Mouse (Mus musculus): Measurements from ENCODE around the gene Eif2ak3.
A peak's percentile ranks its signal among the peaks of the same experiment; 100 is the strongest.

Eif2ak3 gene

DNA sequence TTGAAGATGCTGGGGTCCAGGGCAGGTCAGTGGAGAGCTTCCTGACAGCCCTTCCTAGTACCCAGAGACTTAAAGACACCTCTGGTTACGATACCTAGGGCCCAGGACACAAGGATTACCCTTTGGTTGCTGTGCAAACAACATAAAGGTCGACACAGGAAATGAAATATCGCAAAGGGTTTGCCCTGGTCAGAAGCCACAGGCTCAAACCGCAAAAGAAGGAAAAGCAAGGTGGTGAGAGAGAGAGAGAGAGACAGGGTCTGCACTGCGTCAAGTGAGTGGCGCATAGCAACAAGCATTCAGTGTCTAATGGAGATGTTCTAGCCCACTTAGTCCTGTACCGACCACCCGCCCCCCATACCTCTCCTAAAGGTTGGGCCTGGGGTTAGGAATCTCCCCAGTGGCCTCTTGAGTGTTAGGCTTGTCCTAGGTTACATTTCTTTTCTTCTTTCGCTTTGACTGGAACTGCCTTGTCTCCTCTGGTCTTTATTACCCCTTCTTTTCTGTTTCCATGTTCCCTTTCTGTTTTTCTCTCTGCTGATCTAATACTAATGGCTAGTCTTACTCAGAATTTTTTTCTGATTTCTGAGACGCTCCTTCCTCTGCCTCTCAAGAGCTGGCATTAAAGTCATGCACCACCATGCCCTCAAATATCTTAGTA, 13.0 kb upstream of the Eif2ak3 start:
- no peak for DNase-seq

DNA sequence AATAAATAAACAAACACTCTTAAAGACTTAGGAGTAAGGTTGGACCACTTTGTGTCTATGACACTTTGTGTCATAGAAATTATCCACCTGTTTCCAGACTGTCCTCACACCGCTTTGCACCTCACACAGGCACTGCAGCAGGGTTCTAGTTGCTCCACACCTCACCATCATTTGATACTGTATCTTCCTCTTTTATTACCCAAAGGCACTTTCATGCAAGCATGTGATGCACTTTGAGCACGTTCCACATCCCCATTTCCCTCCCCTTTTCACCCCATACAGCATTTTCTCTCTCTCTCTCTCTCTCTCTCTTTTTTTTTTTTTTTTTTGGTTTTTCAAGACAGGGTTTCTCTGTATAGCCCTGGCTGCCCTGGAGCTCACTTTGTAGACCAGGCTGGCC, 7.0 kb upstream of the Eif2ak3 start:
- no peak for DNase-seq

DNA sequence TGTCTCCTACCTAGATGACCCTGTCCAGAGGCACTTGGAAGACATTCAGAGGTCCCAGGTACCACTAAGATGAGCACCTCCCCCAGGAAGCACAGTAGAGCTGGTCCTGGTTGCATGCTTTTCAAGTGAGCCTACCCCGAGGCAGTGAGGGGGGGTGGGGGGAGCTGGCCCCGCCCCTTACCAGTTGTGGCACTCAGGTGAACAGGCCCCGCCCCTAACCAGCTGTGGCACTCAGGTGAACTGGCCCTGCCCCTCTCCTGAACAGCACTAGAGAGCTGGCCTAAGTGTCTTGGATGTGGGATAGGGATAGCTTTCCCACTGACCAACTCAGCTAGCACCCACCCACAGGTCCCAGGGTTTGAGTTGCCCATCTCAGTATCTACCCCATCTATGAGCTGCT, 5.8 kb upstream of the Eif2ak3 start:
- DNase-seq, result peak; percentile 44

DNA sequence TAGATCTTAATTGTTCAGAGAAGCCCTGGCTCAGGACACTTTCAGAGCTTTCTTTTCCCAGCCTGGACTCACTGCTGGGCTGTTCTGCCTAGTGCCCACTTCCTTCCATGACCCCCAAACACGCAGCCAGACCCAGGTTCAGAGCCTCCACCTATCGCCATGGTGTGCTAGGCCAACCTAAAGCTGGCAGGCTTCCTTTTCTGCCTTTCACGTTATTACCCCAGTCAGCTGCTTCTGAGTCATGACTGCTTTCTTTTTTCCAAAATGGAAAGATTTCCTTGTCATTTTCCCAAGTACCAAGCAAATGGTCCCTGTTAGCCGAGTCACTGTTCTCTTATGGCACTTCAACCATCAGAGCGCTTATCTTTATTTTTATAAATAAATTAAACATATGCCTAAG, 4.0 kb upstream of the Eif2ak3 start:
- no peak for DNase-seq

DNA sequence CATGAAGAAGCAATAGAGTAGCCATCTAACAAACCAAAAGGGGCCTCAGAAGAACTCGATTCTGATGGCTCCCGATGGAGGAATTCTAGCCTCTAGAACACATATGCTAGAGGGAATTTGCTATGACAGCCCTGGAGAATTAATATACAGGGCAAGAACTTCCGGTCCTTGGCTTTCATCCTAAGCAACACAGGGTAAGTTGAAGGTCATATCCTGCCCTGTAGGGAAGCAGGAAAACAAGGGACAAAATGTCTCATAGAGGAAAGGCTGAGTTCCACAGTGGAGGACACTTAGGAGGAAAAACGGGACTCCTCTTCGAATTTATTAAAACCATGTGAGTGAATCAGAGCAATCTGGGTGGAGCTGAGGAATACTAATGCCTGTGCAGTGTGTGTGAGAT, 1.3 kb upstream of the Eif2ak3 start:
- DNase-seq, result no peak

DNA sequence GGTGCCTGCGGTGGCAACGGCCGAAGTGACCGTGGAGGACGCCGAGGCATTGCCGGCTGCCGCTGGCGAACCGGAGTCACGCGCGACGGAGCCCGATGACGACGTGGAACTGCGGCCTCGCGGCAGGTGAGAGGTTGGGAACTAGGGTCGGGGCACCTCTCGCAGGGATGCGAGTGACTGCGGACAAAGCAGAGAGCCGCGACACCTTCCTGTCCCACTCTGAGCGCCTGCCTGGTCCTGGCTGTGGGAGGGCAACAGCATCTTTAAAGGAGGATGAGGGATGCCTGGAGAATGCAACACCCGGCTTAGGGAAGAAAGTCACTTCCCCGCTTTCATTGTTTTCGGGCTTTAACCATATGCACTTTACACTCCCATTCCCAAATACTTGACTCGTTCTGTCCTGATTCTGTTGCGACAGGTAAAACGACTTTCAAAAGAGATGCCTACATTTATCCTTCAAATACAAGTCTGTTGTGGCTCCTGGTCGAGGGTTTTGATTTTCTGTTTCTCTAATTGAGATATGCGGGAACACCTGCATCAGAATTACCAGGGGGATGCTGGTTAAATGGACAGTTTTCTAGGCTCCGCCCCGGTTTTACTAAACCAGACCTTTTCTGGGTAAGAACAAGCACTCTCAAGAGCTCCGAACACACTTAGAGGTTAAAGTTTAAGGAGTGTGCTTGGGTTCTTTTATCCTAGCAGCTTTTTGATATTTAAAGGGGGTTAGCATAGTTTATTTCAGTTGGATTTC, 756 bp downstream of the Eif2ak3 start:
- no peak for DNase-seq

DNA sequence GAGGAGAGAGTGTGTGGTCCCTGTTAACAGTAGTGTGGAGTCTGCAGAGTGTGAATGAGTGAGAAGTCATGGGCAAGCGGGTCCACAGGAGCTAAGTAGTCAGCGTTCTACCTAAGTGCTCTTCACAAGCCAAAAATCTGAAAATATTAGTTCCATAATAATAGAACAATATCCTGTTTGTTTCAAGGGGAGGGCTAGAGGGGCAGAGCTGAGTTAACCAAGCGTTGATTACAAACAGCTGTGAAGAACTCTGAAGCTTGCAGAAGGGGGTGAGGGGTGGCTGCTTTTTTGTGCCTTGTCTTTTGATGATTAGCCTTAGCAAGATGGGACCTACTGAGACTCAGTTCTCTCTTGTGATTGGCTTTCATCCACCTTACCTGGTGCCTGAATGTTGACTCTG, 3.1 kb downstream of the Eif2ak3 start:
- no peak for DNase-seq

DNA sequence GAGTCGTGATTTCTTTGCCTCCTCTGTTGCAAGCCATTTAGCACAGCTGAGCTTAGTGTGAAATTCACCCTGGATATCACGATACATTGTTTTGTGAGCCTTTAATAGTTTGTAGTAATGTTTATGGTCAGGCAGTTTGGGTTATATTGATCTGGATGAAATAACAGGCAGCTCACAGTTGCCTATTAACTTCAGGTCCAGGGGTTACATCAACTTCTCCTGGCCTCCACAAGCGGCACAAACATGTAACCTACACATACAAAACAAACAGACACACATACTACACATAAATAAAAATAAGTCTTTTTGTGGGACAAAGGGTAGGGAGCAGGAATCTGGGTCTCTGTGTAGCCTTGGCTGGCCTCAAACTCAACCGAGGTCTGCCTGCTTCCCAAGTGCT, 9.1 kb downstream of the Eif2ak3 start:
- DNase-seq, result no peak

DNA sequence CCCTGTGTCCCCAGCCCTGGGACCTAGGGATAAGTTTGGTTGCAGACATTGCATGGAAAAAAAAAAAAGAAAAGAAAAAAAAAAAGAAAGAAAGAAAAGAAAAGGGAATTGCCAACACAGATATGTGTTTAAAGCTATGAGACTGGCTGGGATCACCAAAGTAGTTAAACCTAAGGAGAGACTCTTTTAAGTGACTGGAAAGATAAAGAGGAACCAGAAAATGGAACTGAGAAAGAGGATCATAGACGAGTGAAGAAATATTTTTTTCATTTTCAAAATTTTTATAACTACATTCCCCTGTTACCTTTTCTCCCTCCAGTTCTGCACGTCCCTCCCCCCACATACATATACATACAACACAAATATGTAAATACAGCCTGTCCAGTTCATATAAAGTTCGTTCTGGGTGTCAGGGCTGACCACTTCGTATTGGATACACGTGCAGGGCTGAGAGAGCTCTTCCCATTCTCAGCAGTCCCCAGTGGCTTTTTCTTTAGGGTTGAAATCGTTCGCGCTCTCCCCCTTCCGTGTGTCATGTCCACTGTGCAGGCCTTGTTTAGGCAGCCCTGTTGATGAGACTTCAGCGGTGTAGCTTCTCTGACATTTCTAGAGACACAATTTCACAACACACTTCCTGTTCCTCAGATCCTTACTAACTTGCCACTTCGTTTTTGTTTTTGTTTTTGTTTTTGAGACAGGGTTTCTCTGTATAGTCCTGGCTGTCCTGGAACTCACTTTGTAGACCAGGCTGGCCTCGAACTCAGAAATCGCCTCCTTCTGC, 11.4 kb downstream of the Eif2ak3 start:
- no peak for DNase-seq

DNA sequence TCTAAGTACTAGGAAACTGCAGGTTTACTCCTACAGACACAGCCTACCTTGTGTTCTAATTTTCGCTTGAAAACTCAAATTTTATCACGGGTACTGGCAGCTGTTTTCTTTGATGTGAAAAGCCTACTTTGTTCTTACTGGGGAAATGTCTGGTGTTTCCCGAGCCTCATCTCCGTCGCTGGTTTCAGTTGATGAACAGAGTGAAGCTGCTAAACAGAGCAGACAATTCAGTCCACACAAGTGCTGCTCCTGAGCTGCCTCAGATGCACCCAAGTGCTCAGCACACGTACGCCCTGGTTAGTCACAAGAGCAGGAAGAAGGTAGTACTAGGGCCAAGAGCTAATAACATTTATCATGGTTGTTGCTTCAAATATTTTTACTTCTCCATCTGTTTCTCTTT, 18.4 kb downstream of the Eif2ak3 start:
- DNase-seq, result peak; percentile 47

DNA sequence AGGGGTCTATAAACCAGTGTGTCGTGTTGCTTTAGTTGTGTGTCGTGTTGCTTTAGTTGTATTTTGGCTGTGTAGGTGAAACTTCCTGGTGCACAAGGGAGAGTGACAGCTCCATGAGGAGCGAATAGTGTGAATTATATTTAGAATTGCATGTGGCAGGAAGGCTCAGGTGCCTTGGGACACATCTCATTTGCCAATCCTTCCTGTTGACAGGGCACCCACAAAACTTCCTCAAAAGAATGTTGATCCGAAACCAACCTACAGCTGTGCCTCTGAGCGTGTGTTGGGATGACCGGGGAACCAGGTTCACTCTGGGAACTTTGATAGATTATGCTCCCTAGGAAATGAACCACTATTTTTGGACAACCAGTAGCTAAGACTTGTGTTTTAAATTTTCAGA, 20.0 kb downstream of the Eif2ak3 start:
- no peak for DNase-seq

DNA sequence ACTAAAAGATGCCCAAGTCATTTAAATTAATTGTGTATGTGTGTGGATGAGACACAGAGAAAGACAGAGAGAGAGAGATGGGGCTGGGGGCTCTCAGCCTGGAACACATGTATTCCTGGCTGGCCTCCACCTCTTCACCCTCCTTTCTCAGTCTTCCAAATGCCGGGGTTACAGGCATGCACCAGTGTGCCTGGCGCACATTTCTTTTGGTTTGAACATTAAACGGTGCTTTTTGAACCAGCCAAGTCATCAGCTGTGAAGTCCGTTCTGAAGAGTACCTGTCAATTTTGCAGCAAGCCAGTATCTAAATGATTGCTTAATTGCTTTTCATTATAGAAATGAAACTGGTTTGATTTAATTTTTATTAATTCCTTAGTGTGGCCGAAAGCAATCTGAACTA, 22.4 kb downstream of the Eif2ak3 start:
- no peak for DNase-seq

DNA sequence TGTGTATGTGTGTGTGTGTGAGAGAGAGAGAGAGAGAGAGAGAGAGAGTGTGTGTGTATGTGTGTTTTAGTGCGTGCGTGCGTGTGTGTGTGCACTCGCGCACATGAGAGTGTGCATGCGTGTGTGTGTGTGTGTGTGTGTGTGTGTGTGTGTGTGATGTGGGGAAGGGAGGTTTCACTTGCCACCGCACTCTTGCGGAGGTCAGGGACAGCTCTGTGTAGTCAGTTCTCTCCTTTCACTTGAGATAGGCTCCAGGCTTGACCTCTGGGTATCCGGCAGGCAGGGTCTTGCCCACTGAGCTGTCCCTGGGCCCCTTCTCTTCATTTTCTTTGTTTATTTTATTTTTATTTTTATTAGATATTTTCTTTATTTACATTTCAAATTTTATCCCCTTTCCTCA, 23.0 kb downstream of the Eif2ak3 start:
- DNase-seq, result no peak

DNA sequence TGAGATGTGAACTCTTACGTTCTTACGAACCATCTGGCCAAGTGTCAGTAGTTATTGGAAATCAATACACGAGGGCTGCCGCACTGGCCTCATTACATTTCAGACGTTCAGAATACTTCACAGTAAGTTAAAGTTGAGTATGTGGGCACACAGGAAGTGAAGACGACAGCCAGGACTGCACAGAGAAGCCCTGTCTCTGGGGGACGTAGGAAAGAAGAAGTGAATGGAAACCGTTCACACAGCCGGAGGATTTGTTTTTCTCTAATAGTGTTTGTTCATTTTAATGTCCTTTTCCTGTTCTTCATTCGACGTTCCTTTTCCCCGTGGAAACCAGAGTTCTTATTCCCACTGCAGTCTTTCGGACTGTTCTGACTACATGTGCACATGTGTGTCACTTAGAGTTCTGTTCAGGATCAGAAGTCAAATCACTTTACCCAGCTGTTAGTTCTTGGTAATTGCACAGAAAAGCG, 27.2 kb downstream of the Eif2ak3 start:
- DNase-seq, result no peak

DNA sequence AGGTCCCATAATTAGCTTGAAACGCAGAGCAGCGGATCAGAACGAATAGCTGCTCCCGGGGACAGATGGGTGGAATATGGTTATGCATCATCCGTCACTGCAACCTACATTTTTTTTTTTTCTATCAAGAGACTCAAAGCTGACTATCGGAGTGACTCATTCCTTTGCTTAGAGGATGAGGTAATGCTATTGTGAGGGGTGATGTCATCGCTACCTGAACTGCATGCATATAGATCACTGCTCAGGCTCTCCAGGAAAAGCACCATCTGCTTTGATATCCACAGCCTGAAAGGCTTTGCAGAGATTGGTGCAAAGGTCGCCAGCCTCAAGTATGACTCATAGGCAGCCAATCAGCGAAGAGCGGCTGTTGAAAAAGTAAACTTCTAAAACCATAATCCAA, 27.8 kb downstream of the Eif2ak3 start:
- no peak for DNase-seq

DNA sequence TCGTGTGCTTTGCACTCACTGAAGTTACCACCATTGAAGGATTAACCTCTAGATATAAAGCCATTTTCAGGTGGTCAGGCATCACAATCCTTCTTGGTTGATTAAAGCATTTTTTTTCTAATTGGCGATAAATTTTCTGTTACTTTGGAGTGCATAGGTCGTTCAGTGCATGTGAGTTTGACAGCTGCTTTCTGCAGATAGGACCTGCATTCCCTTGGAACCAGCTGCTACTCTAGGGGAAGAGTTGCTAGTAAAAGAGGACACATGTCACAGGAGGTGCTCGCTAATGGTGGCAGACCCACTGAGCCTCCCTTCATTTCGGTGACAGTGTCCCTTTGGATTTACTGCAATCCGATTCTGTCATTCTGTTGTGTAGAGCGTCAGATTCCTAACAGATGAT, 28.3 kb downstream of the Eif2ak3 start:
- no peak for DNase-seq

DNA sequence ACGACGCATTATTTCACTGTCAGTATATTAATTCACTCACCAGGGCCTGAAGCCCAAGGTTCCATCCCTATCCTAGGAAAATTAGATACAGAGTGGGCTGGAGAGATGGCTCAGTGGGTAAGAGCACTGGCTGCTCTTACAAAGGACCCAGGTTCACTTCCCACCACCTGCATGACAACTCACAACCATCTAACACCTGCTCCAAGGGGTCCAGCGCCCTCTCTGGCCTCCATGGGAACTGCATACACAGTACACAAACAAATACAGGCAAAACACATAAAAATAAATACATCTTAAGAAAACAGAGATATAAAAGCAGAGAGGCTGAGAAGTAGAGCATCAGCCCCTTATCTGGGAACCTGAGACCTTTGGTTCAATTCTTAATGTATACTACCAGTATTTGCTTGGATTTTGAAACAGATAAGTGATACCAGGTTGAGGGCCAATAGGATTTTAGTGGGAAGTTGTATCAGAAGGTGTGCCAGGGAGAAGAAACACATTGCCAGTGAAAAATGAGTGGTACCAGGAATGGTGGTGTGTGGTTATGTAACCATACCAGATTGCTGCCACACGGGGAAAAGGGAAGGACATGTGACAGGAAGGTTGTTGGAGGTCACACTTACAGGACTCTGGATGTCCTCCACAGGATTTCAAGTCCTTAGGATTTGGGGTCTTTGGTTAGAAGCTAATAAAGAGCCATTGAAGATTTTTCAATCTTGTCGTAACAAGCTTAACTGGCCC, 29.9 kb downstream of the Eif2ak3 start:
- peak; percentile 56 for DNase-seq

DNA sequence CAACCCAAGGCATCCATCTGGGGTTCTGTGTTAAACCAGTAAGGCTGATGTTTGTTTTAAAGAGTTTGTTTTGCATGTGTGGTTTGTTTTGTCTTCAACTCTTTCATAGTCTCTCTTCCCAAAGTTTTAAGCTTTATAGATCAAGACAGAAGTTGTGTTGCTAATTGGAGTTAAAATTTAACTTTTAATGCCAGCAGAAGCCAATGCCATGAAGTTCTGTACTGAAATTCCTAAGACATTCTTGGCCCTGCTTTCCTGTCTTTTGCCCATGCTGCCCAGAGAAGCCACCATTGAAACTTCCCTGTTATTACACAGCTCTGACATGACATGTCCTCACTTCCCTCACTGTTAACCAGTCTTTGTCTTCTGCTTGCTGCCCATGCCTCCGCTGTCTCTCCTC, 30.7 kb downstream of the Eif2ak3 start:
- no peak for DNase-seq

DNA sequence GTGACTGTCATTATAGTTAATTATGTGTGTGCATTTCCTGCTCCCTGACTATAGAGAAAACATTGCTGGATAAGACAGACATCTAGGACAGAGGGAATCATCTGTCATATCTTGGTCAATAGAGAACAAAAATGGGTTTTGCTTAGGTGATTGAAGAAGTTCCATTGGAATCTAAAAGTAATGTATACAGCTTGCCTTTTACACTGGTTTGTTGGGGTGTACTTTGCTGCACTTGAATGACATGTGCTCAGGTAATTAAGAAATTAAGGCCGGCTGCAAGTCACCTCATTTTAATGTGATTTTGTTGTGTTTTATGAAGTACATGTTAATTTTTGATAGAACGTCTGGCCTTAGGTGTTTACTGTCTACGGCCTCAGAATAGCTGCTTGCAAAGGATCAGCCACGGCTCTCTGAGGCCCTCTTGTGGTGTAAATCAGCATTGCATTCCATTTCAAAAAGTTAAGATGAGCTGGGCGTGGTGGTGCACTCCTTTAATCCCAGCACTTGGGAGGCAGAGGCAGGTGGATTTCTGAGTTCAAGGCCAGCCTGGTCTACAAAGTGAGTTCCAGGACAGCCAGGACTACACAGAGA, 36.5 kb downstream of the Eif2ak3 start:
- DNase-seq, result peak; percentile 78

DNA sequence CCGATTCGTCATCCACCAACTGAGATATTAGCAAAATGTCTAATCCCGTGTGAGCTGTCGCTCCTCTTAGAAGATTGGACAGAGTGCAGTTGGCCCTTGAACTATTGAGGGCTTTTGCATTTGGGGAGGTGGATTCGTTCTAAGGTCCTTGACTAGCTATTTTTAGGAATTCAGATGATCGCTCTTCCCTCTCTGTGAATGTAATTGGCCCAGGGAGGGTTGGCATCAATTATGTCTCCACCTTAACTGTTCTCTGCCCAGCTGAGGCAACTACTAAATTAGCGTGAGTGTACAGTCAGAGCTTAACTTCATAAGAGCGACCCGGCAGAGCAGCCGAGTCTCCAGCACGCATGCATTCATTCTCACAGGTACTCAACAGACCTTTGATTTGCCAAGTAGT, 43.7 kb downstream of the Eif2ak3 start:
- no peak for DNase-seq

DNA sequence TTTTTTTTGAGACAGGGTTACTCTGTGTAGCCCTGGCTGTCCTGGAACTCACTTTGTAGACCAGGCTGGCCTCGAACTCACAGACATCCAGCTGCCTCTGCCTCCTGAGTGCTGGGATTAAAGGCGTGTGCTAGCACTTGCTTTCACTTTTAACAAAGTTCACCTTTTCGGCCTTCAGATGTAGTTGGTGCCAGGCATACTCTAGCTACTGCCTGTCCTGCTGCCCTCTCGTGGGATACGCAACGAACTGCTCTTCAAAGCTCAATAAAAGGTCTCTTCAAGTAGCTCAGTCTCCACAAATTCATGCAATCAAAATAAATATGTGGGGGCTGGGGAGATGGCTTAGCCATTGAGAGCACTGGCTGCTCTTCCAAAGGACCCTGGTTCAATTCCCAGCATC, 53.9 kb downstream of the Eif2ak3 start:
- DNase-seq, result no peak

DNA sequence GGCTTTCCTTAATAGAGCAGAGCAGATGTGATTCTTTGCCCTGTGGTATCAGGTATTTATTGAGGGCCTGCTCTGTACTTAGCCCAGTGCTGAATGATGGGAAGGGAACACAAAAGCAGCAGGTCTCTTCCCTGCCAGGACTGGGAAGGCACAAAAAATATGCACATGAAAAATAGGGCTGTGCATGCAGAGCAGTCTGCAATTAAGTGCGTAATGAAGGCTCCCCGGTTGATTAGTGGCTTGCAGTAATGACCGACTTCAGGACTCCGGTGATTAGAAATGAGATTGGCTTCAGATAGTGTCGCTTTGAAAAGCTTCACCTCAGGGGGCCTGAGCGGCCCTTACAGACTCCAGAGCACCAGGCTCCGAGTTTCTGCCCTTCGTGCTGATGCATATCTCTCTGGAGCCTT, 55.3 kb downstream of the Eif2ak3 start:
- DNase-seq, result no peak

DNA sequence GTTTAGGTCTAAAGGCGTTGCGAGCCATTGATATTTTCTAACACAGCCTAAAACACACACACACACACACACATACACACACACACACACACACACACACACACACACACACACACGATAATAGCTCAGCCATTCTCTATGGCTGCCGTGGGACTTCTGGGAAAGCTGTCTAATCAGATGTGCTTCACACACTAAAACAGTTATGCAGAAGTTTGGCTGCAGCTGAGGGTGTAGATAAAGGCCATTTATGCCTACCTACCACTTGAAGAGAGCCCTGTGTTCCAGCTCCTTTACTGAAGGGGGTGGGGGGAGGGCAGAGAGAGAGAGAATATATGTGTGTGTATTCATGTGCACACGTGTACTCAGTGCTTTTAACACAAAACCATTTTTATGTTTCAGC, 59.4 kb downstream of the Eif2ak3 start:
- no peak for DNase-seq
